Mouse (Mus musculus) liver, embryonic 16.5 days (tissue): ENCODE measurements around the gene Slco3a1. TPM values are rescaled to one million over a fixed set of nuclear protein-coding genes. Genes with fewer than 3 reads are reported as not detected.

Experiments used
- ATAC-seq: fragments of 200-750 bp; cut with Nextera tagmentation; 2 replicates; pipeline ENCODE4 v1.8.0; 2017; ENCODE audit warnings: low read depth, mild to moderate bottlenecking, moderate number of reproducible peaks, moderate library complexity
- H3K27ac ChIP-seq: fragments of 300-500 bp; sonication (generic); 2 replicates; pipeline ENCODE4 v1.5.1; 2014; ENCODE audit warnings: mild to moderate bottlenecking, low read length
- H3K27me3 ChIP-seq: fragments of 300-500 bp; sonication (generic); 2 replicates; pipeline ENCODE4 v1.6.1; 2014; ENCODE audit warnings: low read depth, low read length, mixed read lengths; ENCODE audit not compliant: control insufficient read depth, insufficient read depth
- H3K36me3 ChIP-seq: fragments of 300-500 bp; sonication (generic); 2 replicates; pipeline ENCODE4 v1.6.1; 2014; ENCODE audit warnings: mild to moderate bottlenecking; ENCODE audit not compliant: control insufficient read depth, insufficient read depth
- H3K4me1 ChIP-seq: fragments of 300-500 bp; sonication (generic); 2 replicates; pipeline ENCODE4 v1.6.1; 2014; ENCODE audit warnings: low read depth, low read length, mixed read lengths; ENCODE audit not compliant: control insufficient read depth
- H3K4me2 ChIP-seq: fragments of 300-500 bp; sonication (generic); 2 replicates; pipeline ENCODE4 v1.6.1; 2014; ENCODE audit warnings: low read depth, low read length, mixed read lengths
- H3K4me3 ChIP-seq: fragments of 300-500 bp; sonication (generic); 2 replicates; pipeline ENCODE4 v1.5.1; 2014; ENCODE audit warnings: low read depth, mild to moderate bottlenecking, low read length
- H3K9ac ChIP-seq: fragments of 300-500 bp; sonication (generic); 2 replicates; pipeline ENCODE4 v1.6.1; 2014; ENCODE audit warnings: low read depth, low read length
- H3K9me3 ChIP-seq: fragments of 300-500 bp; sonication (generic); replicated peaks from 2 replicates; pipeline ENCODE4 v1.6.1; 2016; ENCODE audit warnings: low read length; ENCODE audit not compliant: control insufficient read depth
- WGBS: fragments of 180-500 bp; shearing (Covaris S2); extraction: QIAGEN DNeasy Blood & Tissue Kit; methylation state at CpG from one replicate; pipeline ENCODE4 v1.1.7; 2014; ENCODE audit not compliant: insufficient replicate concordance; 5-methylcytosine and 5-hydroxymethylcytosine counted together
- microRNA-seq: library from miRNA; unstranded; fragments of <30 nt; microRNA quantifications from one replicate; pipeline ENCODE4, GENCODE M21; 2016
- polyA plus RNA-seq: library from polyadenylated mRNA; unstranded; fragments of >200 nt; fragmentation: Nextera tagmentation; extraction: Ambion mirVana; gene quantifications from 2 replicates; pipeline ENCODE4 v1.2.1, GENCODE M21; 2015

Slco3a1 gene
- polyA plus RNA-seq, 1 experiment from 2014 or later = 1.2 TPM

DNA sequence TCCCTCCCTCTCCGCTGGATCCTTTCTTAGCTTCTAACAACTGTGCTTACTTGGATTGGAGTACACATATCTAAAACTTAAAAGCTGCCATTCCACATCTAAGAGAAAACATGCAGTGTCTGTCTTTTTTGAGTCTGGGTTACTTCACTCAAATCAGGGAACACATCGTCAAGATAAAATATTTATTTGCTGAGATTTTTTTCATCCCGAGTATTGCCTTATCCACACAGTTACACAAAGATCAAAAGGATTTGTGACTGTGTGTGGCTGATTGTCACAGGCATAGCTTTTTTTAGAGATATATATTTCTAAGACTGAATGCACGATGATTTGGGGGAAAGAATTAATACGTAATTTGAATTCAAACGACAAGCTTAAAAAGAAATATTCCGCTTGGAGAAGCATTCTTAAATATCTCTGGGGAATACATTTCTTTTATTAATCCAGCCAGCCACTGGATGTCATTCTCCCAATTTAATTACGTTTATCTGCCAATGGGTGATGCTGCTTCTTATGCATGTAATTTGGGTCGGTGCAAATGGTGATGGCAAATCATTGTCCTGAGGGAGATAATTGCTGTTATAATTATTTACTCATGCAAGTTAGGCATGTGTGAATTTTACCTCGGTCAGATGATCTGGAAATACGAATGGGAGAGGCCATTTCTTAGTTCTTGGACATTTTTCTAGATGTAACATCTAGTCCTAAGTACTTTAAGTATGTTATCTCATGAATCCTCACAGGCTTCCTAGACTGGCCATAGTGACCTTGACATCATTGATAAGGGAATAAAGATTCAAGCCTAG, 285.1 kb downstream of the Slco3a1 start:
- H3K4me1 ChIP-seq = no peaks in the 10 kb centered on the region
- H3K27ac ChIP-seq = no peak overlapping the region
- H3K36me3 ChIP-seq = no peaks in the 10 kb centered on the region
- no peak overlapping the region for H3K4me3 ChIP-seq
- H3K4me2 ChIP-seq = no peak overlapping the region
- H3K9me3 ChIP-seq = no peaks in the 10 kb centered on the region
- ATAC-seq = no peak
- H3K27me3 ChIP-seq = no peaks in the 10 kb centered on the region
- 65% methylated on average over 11 of the region's 11 CpGs for WGBS
- H3K9ac ChIP-seq = no peak overlapping the region

DNA sequence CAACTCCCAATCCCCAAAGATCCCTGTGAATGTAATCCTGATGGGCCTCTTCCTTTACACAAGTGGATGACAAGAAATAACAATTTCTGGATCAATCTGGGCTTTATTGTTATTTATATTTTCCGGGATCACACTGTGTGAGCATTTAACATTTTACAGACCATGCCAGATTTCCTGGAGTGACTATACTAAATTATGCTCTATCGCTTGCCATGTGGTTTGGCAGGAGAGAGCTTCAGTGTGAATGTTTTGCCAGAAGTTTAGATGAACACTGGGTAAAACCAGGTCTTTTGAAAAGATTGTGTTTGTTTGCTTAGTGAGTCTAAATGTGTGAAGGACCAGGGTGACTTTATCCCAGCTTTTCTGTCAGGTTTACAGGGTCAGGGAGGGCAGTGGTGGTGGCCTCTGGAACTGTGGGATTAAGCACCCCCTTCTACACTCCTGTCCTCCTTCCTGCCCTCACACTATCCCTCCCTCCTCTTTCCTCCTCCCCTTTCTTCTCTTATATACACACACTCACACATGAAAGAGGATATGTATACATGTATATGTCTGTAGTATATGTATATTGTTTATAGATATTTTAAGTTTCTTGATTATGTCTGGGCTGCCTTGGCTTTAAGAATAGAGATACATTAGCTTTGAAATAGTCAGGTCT, 287.9 kb downstream of the Slco3a1 start:
- ATAC-seq = no peak
- H3K9ac ChIP-seq = no peak overlapping the region
- H3K4me1 ChIP-seq = no peaks in the 10 kb centered on the region
- no peak overlapping the region for H3K4me2 ChIP-seq
- no peak overlapping the region for H3K4me3 ChIP-seq
- no peaks in the 10 kb centered on the region for H3K27me3 ChIP-seq
- no peak overlapping the region for H3K27ac ChIP-seq
- no peaks in the 10 kb centered on the region for H3K36me3 ChIP-seq
- WGBS = 61% methylated on average over 2 of the region's 2 CpGs
- H3K9me3 ChIP-seq = no peaks in the 10 kb centered on the region

DNA sequence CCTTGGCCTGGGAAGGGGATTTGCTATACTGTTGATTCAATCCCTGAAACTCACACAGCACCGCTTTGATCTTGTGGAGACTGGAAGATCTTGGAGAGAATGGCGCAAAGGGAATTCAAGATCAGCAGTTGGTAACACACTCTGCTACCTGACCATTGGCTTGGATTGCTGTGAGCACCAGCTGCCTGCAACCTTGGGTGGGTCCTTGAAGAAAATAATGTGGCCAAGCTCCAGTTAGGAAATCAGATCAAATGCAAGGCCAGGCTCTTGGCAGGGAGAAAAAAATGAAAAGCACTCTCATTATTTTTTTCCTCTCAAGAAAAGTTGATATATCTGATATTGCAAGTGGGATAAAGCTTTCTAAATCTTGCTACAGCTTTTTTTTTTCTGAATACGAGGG, 298.3 kb downstream of the Slco3a1 start:
- ATAC-seq = no peak
- Histone ChIP-seq H3K4me2 (no peak overlapping the region), H3K27me3 (no peaks in the 10 kb centered on the region), H3K4me3 (no peak overlapping the region), H3K4me1 (no peaks in the 10 kb centered on the region), H3K27ac (no peak overlapping the region), H3K9ac (no peak overlapping the region), H3K9me3 (no peaks in the 10 kb centered on the region), H3K36me3 (no peaks in the 10 kb centered on the region)
- 60% methylated on average over 3 of the region's 3 CpGs for WGBS

DNA sequence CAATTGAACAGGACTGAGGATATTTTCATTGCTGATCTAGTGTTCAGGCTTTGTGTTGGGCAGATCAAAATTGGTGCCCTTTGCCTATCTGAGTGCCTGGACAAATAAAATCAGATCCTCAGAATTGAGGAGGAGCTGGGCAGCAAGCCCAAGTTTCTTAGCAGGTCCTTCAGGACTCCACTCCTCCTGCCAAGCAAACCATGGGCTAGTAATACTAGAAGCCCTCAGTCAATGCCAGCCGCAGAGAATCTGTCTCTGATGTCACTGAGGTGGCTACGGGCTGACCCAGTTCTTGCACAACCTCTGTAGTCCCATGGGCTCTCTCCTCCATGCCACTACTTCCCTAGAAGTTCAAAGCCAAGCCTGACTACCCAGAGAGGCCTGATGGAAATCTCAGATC, 302.5 kb downstream of the Slco3a1 start:
- H3K9ac ChIP-seq = no peak overlapping the region

DNA sequence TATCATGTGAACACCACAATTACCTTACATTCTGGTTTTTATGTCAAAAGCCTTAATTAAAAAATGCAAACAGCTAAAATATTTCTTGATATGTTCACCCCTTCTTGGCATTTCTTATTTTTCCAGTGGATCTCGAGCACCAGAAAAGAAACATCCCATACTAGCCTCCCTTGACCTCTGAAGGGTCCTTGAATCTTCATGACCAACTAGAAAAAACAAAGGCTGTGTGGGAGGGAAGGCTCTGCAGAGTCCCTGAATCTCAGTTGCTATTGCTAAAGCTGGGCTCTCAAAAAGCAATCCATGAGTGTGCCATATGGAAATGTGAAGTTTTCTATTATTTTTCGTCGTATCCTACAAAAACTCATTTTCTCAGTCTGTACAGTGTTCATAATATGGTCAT, 313.3 kb downstream of the Slco3a1 start:
- Histone ChIP-seq H3K4me1 (no peaks in the 10 kb centered on the region), H3K9ac (no peak overlapping the region), H3K27me3 (no peaks in the 10 kb centered on the region), H3K9me3 (no peaks in the 10 kb centered on the region), H3K27ac (no peak overlapping the region), H3K4me3 (no peak overlapping the region), H3K4me2 (no peak overlapping the region), H3K36me3 (no peaks in the 10 kb centered on the region)
- ATAC-seq = no peak
- 41% methylated on average over 3 of the region's 3 CpGs for WGBS

More for the DNA sequence above, 302.5 kb downstream of the Slco3a1 start:
- ATAC-seq = no peak
- H3K4me3 ChIP-seq = no peak overlapping the region
- WGBS = 65% methylated on average over 2 of the region's 2 CpGs
- no peak overlapping the region for H3K27ac ChIP-seq
- no peak overlapping the region for H3K4me2 ChIP-seq
- no peaks in the 10 kb centered on the region for H3K4me1 ChIP-seq
- no peaks in the 10 kb centered on the region for H3K27me3 ChIP-seq
- no peaks in the 10 kb centered on the region for H3K36me3 ChIP-seq
- H3K9me3 ChIP-seq = no peaks in the 10 kb centered on the region

DNA sequence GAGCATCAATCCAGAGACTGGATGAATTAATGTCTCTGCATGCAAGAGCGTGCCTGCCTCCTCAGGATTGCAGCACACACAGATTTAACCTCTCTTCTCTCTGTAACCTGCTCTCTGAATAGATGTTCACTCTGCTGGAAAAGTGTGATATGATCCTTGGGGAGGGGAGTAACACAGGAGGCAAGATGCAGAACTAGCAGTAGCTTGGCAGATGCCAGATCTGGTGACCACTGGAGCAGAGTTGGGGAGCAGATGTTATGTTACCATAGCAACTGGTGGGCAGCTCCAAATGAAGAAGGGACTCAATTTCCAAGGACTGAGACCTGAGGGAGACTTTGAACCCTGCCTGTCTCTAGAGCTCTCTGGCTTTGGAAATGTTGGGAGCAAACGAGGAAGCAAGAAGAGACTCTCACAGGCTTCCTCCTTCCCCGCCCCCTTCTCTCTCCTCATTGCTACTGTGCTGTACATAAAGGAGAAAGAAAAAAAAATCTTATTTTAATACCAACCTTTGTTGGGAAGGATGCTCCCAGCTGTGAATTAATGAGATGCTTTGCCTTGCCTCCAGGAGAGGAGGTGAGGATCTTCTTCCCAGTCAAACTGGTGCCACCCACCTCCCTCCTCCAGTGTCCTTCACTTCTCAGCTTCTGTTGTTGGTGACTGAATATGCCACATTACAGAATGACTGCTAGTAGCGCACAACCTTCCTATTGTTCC, 314.0 kb downstream of the Slco3a1 start:
- Histone ChIP-seq H3K36me3 (no peaks in the 10 kb centered on the region), H3K9ac (no peak overlapping the region), H3K4me3 (no peak overlapping the region), H3K4me2 (no peak overlapping the region), H3K4me1 (no peaks in the 10 kb centered on the region), H3K27me3 (no peaks in the 10 kb centered on the region), H3K27ac (no peak overlapping the region), H3K9me3 (no peaks in the 10 kb centered on the region)
- 49% methylated on average over 4 of the region's 4 CpGs for WGBS
- no peak for ATAC-seq

Small RNAs within 50 kb of the gene (microRNA-seq; reads per million reads assigned to microRNA genes)
- not detected for gene Gm27459
